Mouse (Mus musculus) kidney, embryonic 14.5 days (tissue): ENCODE results near the gene Man1b1. TPM values are rescaled to one million over a fixed set of nuclear protein-coding genes. Genes with fewer than 3 reads are reported as not detected.

Experiments
- ATAC-seq: fragments of 200-750 bp; cut with Nextera tagmentation; 2 replicates; pipeline ENCODE4 v1.8.0; 2017; ENCODE audit warnings: moderate number of reproducible peaks, mild to moderate bottlenecking, moderate TSS enrichment, moderate library complexity; ENCODE audit not compliant: low FRiP score, low TSS enrichment
- H3K27ac ChIP-seq: fragments of 300-500 bp; sonication (generic); 2 replicates; pipeline ENCODE4 v1.5.1; 2014; ENCODE audit warnings: low read depth, mild to moderate bottlenecking, low read length, moderate library complexity, mixed read lengths
- H3K27me3 ChIP-seq: fragments of 300-500 bp; sonication (generic); 2 replicates; pipeline ENCODE4 v1.6.1; 2014; ENCODE audit warnings: mild to moderate bottlenecking, low read length; ENCODE audit not compliant: control insufficient read depth, insufficient read depth
- H3K36me3 ChIP-seq: fragments of 300-500 bp; sonication (generic); 2 replicates; pipeline ENCODE4 v1.6.1; 2014; ENCODE audit warnings: low read length, mixed read lengths; ENCODE audit not compliant: control insufficient read depth, insufficient read depth
- H3K4me1 ChIP-seq: fragments of 300-500 bp; sonication (generic); 2 replicates; pipeline ENCODE4 v1.6.1; 2014; ENCODE audit warnings: low read length, mixed read lengths; ENCODE audit not compliant: control insufficient read depth, insufficient read depth
- H3K4me2 ChIP-seq: fragments of 300-500 bp; sonication (generic); replicated peaks from 2 replicates; pipeline ENCODE4 v1.6.1; 2014; ENCODE audit warnings: low read depth, mild to moderate bottlenecking, low read length
- H3K4me3 ChIP-seq: fragments of 300-500 bp; sonication (generic); 2 replicates; pipeline ENCODE4 v1.5.1; 2014; ENCODE audit warnings: mild to moderate bottlenecking, low read length
- H3K9ac ChIP-seq: fragments of 300-500 bp; sonication (generic); 2 replicates; pipeline ENCODE4 v1.6.1; 2014; ENCODE audit warnings: low read depth, mild to moderate bottlenecking, low read length, moderate library complexity
- H3K9me3 ChIP-seq: fragments of 300-500 bp; sonication (generic); 2 replicates; pipeline ENCODE4 v1.6.1; 2016; ENCODE audit warnings: low read length; ENCODE audit not compliant: control insufficient read depth
- WGBS: fragments of 180-500 bp; shearing (Covaris S2); extraction: QIAGEN DNeasy Blood & Tissue Kit; methylation state at CpG from one replicate; pipeline ENCODE4 v1.1.7; 2014; 5-methylcytosine and 5-hydroxymethylcytosine counted together
- polyA plus RNA-seq: library from polyadenylated mRNA; unstranded; fragments of >200 nt; fragmentation: Nextera tagmentation; extraction: Ambion mirVana; gene quantifications from 2 replicates; pipeline ENCODE4 v1.2.1, GENCODE M21; 2014

The Man1b1 gene
- polyA plus RNA-seq: 89.9 and 106 TPM in 2 replicates

GRCm38 (mm10) chr2:25332286-25333160 lies at the start of gene Man1b1:
Gene Man1b1 (plus strand): TSS chr2:25332338.
- H3K27me3 ChIP-seq: no peaks in the 10 kb centered on the region
- H3K4me2 ChIP-seq: peak within 1 kb of the TSS; percentile 80
- H3K9ac ChIP-seq: peak within 1 kb of the TSS; percentile 95
- no peaks in the 10 kb centered on the region for H3K9me3 ChIP-seq
- peaks cover 10% of the 10 kb centered on the region for H3K4me1 ChIP-seq
- WGBS: under 1% methylated on average over 78 of the region's 78 CpGs
- H3K4me3 ChIP-seq: peak within 1 kb of the TSS; percentile 95
- ATAC-seq: peak; percentile 99
- H3K36me3 ChIP-seq: peaks cover 36% of the 10 kb centered on the region
- H3K27ac ChIP-seq: peak within 1 kb of the TSS; percentile 82

- Histone ChIP-seq H3K9ac (no peak overlapping the region), H3K4me1 (0 out of 2 replicates have a peak, but pooled peaks cover 2% of the 10 kb centered on the region), H3K4me3 (no peak overlapping the region), H3K27ac (no peak overlapping the region), H3K9me3 (no peaks in the 10 kb centered on the region), H3K4me2 (no peak overlapping the region), H3K36me3 (peaks cover 47% of the 10 kb centered on the region), H3K27me3 (peaks cover 28% of the 10 kb centered on the region)
- ATAC-seq: no peak
- 94% methylated on average over 2 of the region's 2 CpGs for WGBS
These were observed 46.6 kb upstream of the Man1b1 start for GRCm38 (mm10) chr2:25285551-25285950.

GRCm38 (mm10) chr2:25286314-25286713 lies 45.8 kb upstream of the Man1b1 start:
- no peak overlapping the region for H3K4me2 ChIP-seq
- H3K27me3 ChIP-seq: peaks cover 35% of the 10 kb centered on the region

GRCm38 (mm10) chr2:25286837-25287636 lies 45.1 kb upstream of the Man1b1 start:
- Histone ChIP-seq H3K27me3 (peaks cover 43% of the 10 kb centered on the region), H3K4me3 (no peak overlapping the region), H3K4me2 (no peak overlapping the region), H3K9me3 (no peaks in the 10 kb centered on the region), H3K36me3 (peaks cover 36% of the 10 kb centered on the region), H3K9ac (no peak overlapping the region), H3K4me1 (0 out of 2 replicates have a peak, but pooled peaks cover 2% of the 10 kb centered on the region), H3K27ac (no peak overlapping the region)
- WGBS: 58% methylated on average over 7 of the region's 7 CpGs
- ATAC-seq: no peak

More at GRCm38 (mm10) chr2:25286314-25286713, 45.8 kb upstream of the Man1b1 start:
- 79% methylated on average over 1 of the region's 1 CpGs for WGBS
- no peaks in the 10 kb centered on the region for H3K9me3 ChIP-seq
- H3K36me3 ChIP-seq: peaks cover 40% of the 10 kb centered on the region
- 0 out of 2 replicates have a peak, but pooled peaks cover 2% of the 10 kb centered on the region for H3K4me1 ChIP-seq
- ATAC-seq: no peak
- no peak overlapping the region for H3K27ac ChIP-seq
- H3K9ac ChIP-seq: no peak overlapping the region
- H3K4me3 ChIP-seq: no peak overlapping the region

GRCm38 (mm10) chr2:25287927-25288649 lies 44.0 kb upstream of the Man1b1 start, which contains the start of gene Tmem210:
Gene Tmem210 (plus strand): TSS chr2:25288145.
- Histone ChIP-seq H3K27me3 (peaks cover 51% of the 10 kb centered on the region), H3K27ac (no peak within 1 kb of the TSS), H3K36me3 (peaks cover 26% of the 10 kb centered on the region), H3K4me1 (peaks cover 10% of the 10 kb centered on the region; the same call in 1 of the 2 replicates), H3K4me3 (no peak within 1 kb of the TSS), H3K9ac (no peak within 1 kb of the TSS), H3K9me3 (no peaks in the 10 kb centered on the region), H3K4me2 (no peak within 1 kb of the TSS)
- ATAC-seq: no peak
- 82% methylated on average over 6 of the region's 6 CpGs for WGBS

GRCm38 (mm10) chr2:25288734-25289345 lies 43.3 kb upstream of the Man1b1 start:
- Histone ChIP-seq H3K9me3 (no peaks in the 10 kb centered on the region), H3K4me2 (no peak overlapping the region), H3K9ac (no peak overlapping the region), H3K36me3 (peaks cover 21% of the 10 kb centered on the region), H3K4me1 (peaks cover 10% of the 10 kb centered on the region; the same call in 1 of the 2 replicates), H3K4me3 (no peak overlapping the region), H3K27me3 (peaks cover 56% of the 10 kb centered on the region), H3K27ac (no peak overlapping the region)
- no peak for ATAC-seq
- 82% methylated on average over 7 of the region's 7 CpGs for WGBS

- Histone ChIP-seq H3K36me3 (peaks cover 13% of the 10 kb centered on the region), H3K9me3 (no peaks in the 10 kb centered on the region), H3K4me1 (peaks cover 10% of the 10 kb centered on the region; the same call in 1 of the 2 replicates), H3K27me3 (peaks cover 58% of the 10 kb centered on the region), H3K4me3 (peak within 1 kb of the TSS; percentile 21), H3K4me2 (peak within 1 kb of the TSS; percentile 25), H3K27ac (no peak within 1 kb of the TSS), H3K9ac (no peak within 1 kb of the TSS)
- 6% methylated on average over 11 of the region's 11 CpGs for WGBS
- ATAC-seq: no peak
These were observed 42.5 kb upstream of the Man1b1 start, which contains the start of gene Lrrc26 for GRCm38 (mm10) chr2:25289651-25290050. Gene Lrrc26 (plus strand): TSS chr2:25289915.
